Mouse (Mus musculus) MEL (cell line): Measurements from ENCODE around the gene Fam13a.
A peak's percentile ranks its signal among the peaks of the same experiment; 100 is the strongest.

Experiments used
- CTCF ChIP-seq, 3 experiments: IDR thresholded peaks in 2 of 3; conservative IDR thresholded peaks in 1 of 3; 2 replicates each; pipeline ENCODE4 v1.5.1; 2011 to 2012; ENCODE audit warnings: low read length in 3 of 3, low read depth in 2 of 3, mild to moderate bottlenecking in 2 of 3, improper control_type of control experiment in 1 of 3, inconsistent platforms in 1 of 3, mixed read lengths in 1 of 3, moderate library complexity in 1 of 3; ENCODE audit not compliant: control insufficient read depth in 1 of 3, insufficient read depth in 1 of 3, poor library complexity in 1 of 3, severe bottlenecking in 1 of 3
- EP300 ChIP-seq, 2 experiments: IDR thresholded peaks; 2 replicates each; pipeline ENCODE4 v1.6.1; 2011; ENCODE audit warnings: improper control_type of control experiment in 2 of 2, low read length in 2 of 2, low read depth in 1 of 2, mild to moderate bottlenecking in 1 of 2
- HCFC1 ChIP-seq: IDR thresholded peaks from 2 replicates; pipeline ENCODE4 v1.6.1; 2012; ENCODE audit warnings: low read depth, mild to moderate bottlenecking, inconsistent platforms, low read length, improper control_type of control experiment, moderate library complexity
- MAX ChIP-seq: IDR thresholded peaks from 2 replicates; pipeline ENCODE4 v1.6.1; 2011; ENCODE audit warnings: low read length, improper control_type of control experiment
- NRF1 ChIP-seq: IDR thresholded peaks from 2 replicates; pipeline ENCODE4 v1.6.1; 2014; ENCODE audit warnings: low read depth, mild to moderate bottlenecking, inconsistent platforms, low read length, improper control_type of control experiment, moderate library complexity; ENCODE audit not compliant: poor library complexity, insufficient read depth, severe bottlenecking
- POLR2A ChIP-seq, 2 experiments: IDR thresholded peaks; 2 replicates each; pipeline ENCODE4 v1.6.1; 2011 to 2012; ENCODE audit warnings: low read length in 2 of 2, mild to moderate bottlenecking in 2 of 2, control low read depth in 1 of 2, improper control_type of control experiment in 1 of 2, low read depth in 1 of 2, moderate library complexity in 1 of 2; ENCODE audit not compliant: control insufficient read depth in 1 of 2, insufficient read depth in 1 of 2, poor library complexity in 1 of 2
- SIN3A ChIP-seq: IDR thresholded peaks from 2 replicates; pipeline ENCODE4 v1.6.1; 2012; ENCODE audit warnings: low read length, improper control_type of control experiment, inconsistent platforms
- ZC3H11A ChIP-seq: IDR thresholded peaks from 2 replicates; pipeline ENCODE4 v1.6.1; 2012; ENCODE audit warnings: low read depth, mild to moderate bottlenecking, inconsistent platforms, low read length, improper control_type of control experiment

GRCm38 (mm10) chr6:58921623-58922022 is 102.7 kb downstream of the Fam13a start:
- TF ChIP-seq CTCF (IDR thresholded peaks at IDR 0.05 in 2 of 3, conservative IDR thresholded peaks at IDR 0.05 in 1 of 3; ENCODE audit: control insufficient read depth in 1 of 3, insufficient read depth in 1 of 3, low read depth in 2 of 3, low read length in 3 of 3, poor library complexity in 1 of 3, severe bottlenecking in 1 of 3), result peak in 2 of 3 experiments; percentile 12 to 40; a peak in 3 of 6 replicates
- TF ChIP-seq HCFC1, result no peak
- no peak for TF ChIP-seq SIN3A
- TF ChIP-seq ZC3H11A, result no peak
- TF ChIP-seq POLR2A (IDR thresholded peaks at IDR 0.05; ENCODE audit: control insufficient read depth in 1 of 2, insufficient read depth in 1 of 2, low read depth in 1 of 2, low read length in 2 of 2, poor library complexity in 1 of 2), result no peak
- TF ChIP-seq EP300 (IDR thresholded peaks at IDR 0.05; ENCODE audit: low read depth in 1 of 2, low read length in 2 of 2), result no peak
- peak; percentile 31; the same call in 1 of the 2 replicates for TF ChIP-seq NRF1
- TF ChIP-seq MAX, result no peak
